Mouse (Mus musculus) cerebellum, adult 2 months (tissue): ENCODE data around the gene Htt.

Source experiments
- CTCF ChIP-seq: fragments of 200-500 bp; IDR thresholded peaks from 2 replicates; pipeline ENCODE4 v1.5.1; 2011; ENCODE audit warnings: low read depth, mild to moderate bottlenecking, control low read depth, low read length, moderate library complexity, borderline replicate concordance; ENCODE audit not compliant: insufficient read depth
- POLR2A ChIP-seq: fragments of 200-500 bp; IDR thresholded peaks from 2 replicates; pipeline ENCODE4 v1.6.1; 2011; ENCODE audit warnings: low read length, control low read depth, borderline replicate concordance; ENCODE audit not compliant: insufficient read depth

GRCm38 (mm10) chr5:34922531-34922930 lies 161.0 kb downstream of the Htt start:
- TF ChIP-seq CTCF: 0 out of 2 replicates have a peak, but pooled peaks have one; percentile 1
- TF ChIP-seq POLR2A: no peak
